Mouse (Mus musculus) heart, postnatal 25 days (tissue): ENCODE measurements around the gene Galm. TPM values are rescaled to one million over a fixed set of nuclear protein-coding genes. Genes with fewer than 3 reads are reported as not detected.
"Not testable (repeated sequence)": the region's sequence is repeated elsewhere in the genome, so short reads cannot be mapped to it uniquely, and the experiment has no call there.

Experiments
- DNase-seq: peaks from one replicate; pipeline ENCODE4 v3.0.0; 2022; ENCODE audit warnings: low spot score
- intact Hi-C: fragments of 180-260 bp; cut with DNase I; formaldehyde crosslinking; loops from one replicate; pipeline ENCODE4 v1.15.1; 2025
- total RNA-seq, 2 experiments: library from RNA; stranded (reverse); gene quantifications; 2 replicates each; pipeline ENCODE4 v1.2.3; 2021

The Galm gene
- total RNA-seq, 2 experiments from 2014 or later, result 14.1 to 14.5 TPM

DNA sequence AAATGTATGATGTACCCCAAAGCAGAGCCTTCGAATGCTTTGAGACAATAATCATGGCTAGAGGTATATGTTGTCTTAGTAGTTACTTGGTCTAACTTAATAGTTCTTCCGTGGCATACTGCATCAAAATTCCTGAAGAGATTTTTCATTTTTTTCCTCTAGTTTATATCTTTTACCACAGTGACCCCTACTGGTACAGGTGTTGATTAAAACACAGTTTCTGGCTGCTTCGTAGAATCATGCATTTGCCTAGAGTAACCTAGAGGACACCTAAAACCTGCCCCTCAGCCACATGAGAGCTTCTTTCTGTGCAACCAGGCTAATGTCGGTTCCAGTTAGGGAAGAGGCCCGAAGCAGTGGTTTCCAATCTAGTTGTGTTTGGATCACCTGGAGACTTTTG, 65.8 kb downstream of the Galm start:
- DNase-seq, result no peak
- intact Hi-C loops, result no loop called here

DNA sequence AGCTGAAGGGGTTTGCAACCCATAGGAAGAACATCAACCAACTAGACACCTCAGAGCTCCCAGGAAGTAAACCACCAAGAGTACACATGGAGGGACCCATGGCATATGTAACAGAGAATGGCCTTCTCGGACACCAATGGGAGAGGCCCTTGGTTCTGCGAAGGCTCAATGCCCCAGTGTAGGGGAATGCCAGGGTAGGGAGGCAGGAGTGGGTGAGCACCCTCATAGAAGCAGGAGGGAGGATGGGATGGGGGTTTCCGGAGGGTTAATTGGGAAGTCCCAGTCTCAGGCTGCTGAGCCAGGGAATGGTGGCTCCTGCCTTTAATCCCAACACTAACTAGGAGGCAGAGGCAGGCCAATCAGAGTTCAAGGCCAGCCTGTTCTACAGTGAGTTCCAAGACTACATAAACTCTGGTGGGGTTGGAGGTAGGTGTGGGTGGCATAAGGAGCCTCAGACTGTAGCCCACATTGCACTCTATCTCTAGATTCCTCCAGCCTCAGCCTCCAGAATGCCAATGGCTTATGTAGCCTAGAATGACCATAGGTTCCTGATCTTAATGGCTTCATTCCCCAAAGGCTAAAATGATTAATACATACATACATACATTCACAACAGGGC, 72.0 kb downstream of the Galm start:
- DNase-seq, result no peak
- intact Hi-C loops, result no loop called here

DNA sequence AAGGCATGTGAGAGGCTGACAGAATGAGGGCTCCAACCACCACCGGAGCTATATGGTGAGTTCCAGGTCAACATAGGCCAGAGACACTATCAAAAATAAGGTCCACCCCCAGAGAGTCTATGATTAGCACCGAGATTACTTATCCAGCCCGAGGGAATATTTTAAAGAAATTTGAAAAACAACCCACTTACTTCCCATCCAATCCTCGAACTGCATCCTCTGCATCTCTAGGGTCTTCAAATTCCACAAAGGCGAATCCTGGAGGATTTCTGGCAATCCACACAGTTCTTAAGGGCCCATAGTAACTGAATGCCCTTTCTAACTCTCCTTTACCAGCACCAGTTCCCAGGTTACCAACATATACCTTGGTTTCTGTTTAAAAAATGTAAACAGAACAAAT, 78.4 kb downstream of the Galm start:
- intact Hi-C loops, result loop anchor here (10.0 kb wide), 1 partner anchor 311 kb away; the partner anchor contains the start of gene Atl2
- DNase-seq, result no peak

- intact Hi-C loops, result loop anchor here (10.0 kb wide), 1 partner anchor 311 kb away; the partner anchor contains the start of gene Atl2
- DNase-seq, result no peak
These were observed 79.0 kb downstream of the Galm start for GRCm38 (mm10) chr17:80206301-80206670.

- intact Hi-C loops, result loop anchor here (10.0 kb wide), 1 partner anchor 312 kb away; the partner anchor contains the start of gene Atl2
- DNase-seq, result peak; percentile 96
These were observed 79.7 kb downstream of the Galm start, which contains the start of the genes Srsf7 and Ttc39d for GRCm38 (mm10) chr17:80206671-80207581. Srsf7 (minus strand) TSS chr17:80207307. Ttc39d (plus strand) TSS chr17:80207460.

- intact Hi-C loops, DNase-seq: not testable (repeated sequence)
These were observed 86.7 kb downstream of the Galm start for GRCm38 (mm10) chr17:80213998-80214397.

DNA sequence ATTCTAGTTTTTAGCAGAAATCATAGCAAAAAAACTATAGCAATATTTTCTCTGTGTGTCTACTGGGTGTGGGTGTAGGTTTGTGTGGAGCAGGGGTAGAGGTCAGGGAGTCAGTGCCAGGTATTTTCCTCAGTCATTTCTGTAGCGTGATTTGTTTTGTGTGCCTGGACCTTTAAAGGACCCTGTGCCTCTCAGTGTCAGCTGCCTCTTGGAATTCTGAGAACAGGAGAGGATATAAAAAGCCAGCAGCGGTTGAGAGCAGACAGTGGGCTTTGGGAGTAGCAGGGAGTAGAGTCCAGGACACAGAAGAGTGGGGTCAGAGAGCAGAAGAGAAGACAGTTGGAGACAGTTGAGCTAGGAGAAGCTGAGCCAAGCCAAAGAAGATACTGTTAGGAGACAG, 92.9 kb downstream of the Galm start:
- DNase-seq, result no peak
- intact Hi-C loops, result no loop called here

GRCm38 (mm10) chr17:80221202-80221601, 93.9 kb downstream of the Galm start:
- no peak for DNase-seq
- intact Hi-C loops, result no loop called here

DNA sequence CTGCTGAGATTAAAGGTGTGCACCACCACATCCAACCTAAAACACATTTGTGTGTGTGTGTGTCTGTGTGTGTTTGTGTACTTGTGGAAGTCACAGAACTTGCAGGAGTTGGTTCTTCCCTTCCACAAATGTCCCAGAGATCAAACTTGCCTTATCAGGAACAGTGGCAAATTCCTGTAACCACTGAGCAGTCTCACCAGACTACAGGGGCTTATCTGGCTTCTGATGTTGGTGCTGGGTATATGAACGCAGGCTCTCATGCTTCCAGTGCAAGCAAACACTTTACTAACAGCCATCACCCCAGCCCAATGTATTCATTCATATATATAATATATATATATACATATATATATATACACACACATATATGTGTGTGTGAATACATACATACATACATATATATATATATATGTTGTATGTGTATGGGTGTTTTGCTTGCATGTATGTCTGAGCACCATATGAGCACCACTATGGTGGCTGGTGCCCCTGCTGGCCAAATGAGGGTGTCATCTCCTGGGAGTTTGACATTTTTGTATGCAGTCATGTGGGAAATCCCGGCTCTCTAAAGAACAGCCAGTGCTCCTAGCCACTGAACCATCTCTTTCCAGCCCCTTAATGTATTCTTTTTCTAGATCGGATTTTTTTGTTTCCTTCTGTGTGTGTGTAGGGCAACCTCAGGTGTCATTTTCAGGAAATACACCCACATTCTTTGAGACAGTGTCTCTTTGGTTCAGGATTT, 94.8 kb downstream of the Galm start:
- intact Hi-C loops, result loop anchor here (2.0 kb wide), 1 partner anchor 13 kb away; no protein-coding TSS in a partner anchor
- DNase-seq, result no peak

DNA sequence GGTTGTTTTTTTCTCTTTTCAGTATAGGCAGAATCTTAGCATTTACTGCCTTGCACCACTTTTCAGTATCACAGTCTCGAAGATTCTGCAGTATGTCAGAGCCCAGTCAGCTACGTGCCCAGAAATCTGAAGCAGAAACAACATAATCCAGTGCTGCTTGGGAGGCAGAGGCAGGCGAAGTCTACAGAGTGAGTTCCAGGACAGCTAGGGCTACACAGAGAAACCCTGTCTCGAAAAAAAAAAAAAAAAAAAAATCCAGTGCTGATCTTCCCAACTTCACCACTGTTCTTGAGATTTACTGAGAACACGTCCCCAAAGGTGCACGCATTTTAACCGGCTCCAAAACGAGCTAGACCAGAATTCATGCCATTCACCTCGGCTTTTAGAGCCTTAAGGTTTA, 96.6 kb downstream of the Galm start:
- intact Hi-C loops, result loop anchor here (2.0 kb wide), 1 partner anchor 15 kb away; no protein-coding TSS in a partner anchor
- DNase-seq, result no peak

DNA sequence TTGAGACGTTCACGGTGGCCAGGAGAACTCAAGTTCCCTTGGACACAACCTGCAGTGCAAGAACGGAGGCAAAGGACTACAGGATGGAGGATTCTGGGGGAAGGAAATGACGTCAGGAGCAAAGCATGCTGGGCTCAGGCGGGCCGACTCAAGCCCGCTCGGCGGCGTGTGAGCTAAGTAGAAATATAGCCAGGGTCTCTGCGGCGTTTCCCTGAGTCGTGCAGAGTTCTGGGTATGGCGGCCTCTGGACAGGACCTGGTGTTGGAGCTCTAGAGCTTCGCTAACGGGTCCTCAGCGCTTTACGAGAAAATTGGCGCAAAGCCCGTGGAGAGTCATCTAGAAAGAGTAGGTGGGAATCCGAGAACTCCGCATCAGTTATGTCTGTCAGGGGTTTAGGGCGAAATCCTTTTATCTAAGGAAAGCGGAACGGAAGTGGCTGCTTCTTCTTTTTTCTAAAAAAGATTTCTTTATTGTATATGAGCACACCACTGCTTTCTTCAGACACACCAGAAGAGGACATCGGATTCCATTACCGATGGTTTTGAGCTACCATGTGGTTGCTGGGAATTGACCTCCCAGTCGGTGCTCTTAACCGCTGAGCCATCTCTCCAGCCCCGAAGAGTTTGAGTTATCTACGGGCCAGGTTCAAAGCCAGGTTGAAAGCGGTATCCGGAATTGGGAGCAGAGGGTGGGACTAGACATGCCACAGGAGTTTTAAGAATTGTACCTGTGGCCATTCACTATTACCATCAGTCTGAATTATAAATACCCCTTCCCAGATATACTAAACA, 97.2 kb downstream of the Galm start, which contains the start of gene Gemin6:
Gene Gemin6 (plus strand): TSS at position 116 of the 791 bp plus-strand sequence.
- DNase-seq, result peak; percentile 62
- intact Hi-C loops, result no loop called here

- intact Hi-C loops, DNase-seq: not testable (repeated sequence)
These were observed 97.9 kb downstream of the Galm start for GRCm38 (mm10) chr17:80225142-80225541.

DNA sequence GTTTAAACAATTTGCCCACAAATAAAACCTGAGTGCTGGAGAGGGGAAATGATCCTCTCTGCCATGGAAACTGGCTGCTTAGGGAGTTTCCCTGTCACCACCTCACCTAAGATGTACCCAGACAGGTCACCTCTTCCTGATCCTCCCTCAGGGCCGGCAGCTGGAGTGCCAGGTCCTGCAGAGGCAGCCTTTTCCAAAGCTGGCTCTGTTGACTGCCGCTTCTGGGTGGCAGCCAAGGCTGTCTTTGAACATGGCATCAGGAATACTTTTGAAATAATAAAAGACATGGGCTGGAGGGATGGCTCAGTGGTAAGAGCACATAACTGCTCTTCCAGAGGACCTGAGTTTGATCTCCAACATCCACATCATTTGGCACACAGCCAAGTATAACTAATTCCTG, 102.1 kb downstream of the Galm start:
- intact Hi-C loops, result no loop called here
- no peak for DNase-seq

DNA sequence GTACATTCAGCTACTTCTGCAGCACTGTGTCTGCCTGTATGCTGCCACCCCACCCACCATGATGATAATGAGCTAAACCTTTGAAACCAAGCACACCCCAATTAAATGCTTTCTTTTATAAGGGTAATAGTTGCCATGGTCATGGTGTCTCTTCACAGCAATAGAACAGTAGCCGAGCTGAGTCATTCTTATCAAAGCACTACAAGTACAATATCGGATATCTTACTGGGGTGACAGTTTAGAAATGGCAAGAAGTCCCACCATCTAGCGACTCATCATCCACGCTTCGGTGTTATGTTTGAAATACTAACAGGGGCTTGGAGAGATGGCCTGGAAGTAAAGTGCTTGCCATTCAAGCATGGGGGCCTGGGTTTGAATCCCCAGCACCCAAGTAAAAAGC, 106.6 kb downstream of the Galm start:
- intact Hi-C loops, result no loop called here

GRCm38 (mm10) chr17:80234376-80234775, 107.1 kb downstream of the Galm start:
- DNase-seq, result no peak
- intact Hi-C loops, result no loop called here

More for the DNA sequence above, 106.6 kb downstream of the Galm start:
- DNase-seq, result no peak
